Mouse (Mus musculus) limb, embryonic 12.5 days (tissue): ENCODE results near the gene Slitrk6. TPM values are rescaled to one million over a fixed set of nuclear protein-coding genes. Genes with fewer than 3 reads are reported as not detected.
A peak's percentile ranks its signal among the peaks of the same experiment; 100 is the strongest.

Experiments used
- ATAC-seq: fragments of 200-750 bp; cut with Nextera tagmentation; 2 replicates; pipeline ENCODE4 v1.8.0; 2017; ENCODE audit warnings: low read depth, moderate TSS enrichment; ENCODE audit not compliant: insufficient number of reproducible peaks, insufficient read depth, low FRiP score, low TSS enrichment
- H3K27ac ChIP-seq: fragments of 300-500 bp; sonication (generic); 2 replicates; pipeline ENCODE4 v1.5.1; 2016; ENCODE audit warnings: mild to moderate bottlenecking, moderate library complexity
- H3K27me3 ChIP-seq: fragments of 300-500 bp; sonication (generic); 2 replicates; pipeline ENCODE4 v1.6.1; 2016; ENCODE audit warnings: mild to moderate bottlenecking, moderate library complexity
- H3K36me3 ChIP-seq: fragments of 300-500 bp; sonication (generic); 2 replicates; pipeline ENCODE4 v1.6.1; 2016; ENCODE audit warnings: mild to moderate bottlenecking, moderate library complexity
- H3K4me1 ChIP-seq: fragments of 300-500 bp; sonication (generic); replicated peaks from 2 replicates; pipeline ENCODE4 v1.6.1; 2016
- H3K4me2 ChIP-seq: fragments of 300-500 bp; sonication (generic); 2 replicates; pipeline ENCODE4 v1.6.1; 2016; ENCODE audit warnings: mild to moderate bottlenecking, moderate library complexity
- H3K4me3 ChIP-seq: fragments of 300-500 bp; sonication (generic); replicated peaks from 2 replicates; pipeline ENCODE4 v1.5.1; 2016; ENCODE audit warnings: mild to moderate bottlenecking
- H3K9ac ChIP-seq: fragments of 300-500 bp; sonication (generic); replicated peaks from 2 replicates; pipeline ENCODE4 v1.6.1; 2016; ENCODE audit warnings: mild to moderate bottlenecking, moderate library complexity
- H3K9me3 ChIP-seq: fragments of 300-500 bp; sonication (generic); 2 replicates; pipeline ENCODE4 v1.6.1; 2016; ENCODE audit warnings: mild to moderate bottlenecking, moderate library complexity
- WGBS: fragments of 180-500 bp; shearing (Covaris S2); methylation state at CpG from one replicate; pipeline ENCODE4 v1.1.7; 2016; 5-methylcytosine and 5-hydroxymethylcytosine counted together
- polyA plus RNA-seq: library from polyadenylated mRNA; unstranded; fragments of >200 nt; fragmentation: Nextera tagmentation; extraction: Ambion mirVana; gene quantifications from 2 replicates; pipeline ENCODE4 v1.2.1, GENCODE M21; 2016

The Slitrk6 gene
- polyA plus RNA-seq, result 8.9 and 11.3 TPM in 2 replicates

GRCm38 (mm10) chr14:110754484-110755307 is at the start of gene Slitrk6:
Slitrk6 (minus strand) TSS chr14:110755149.
- H3K27ac ChIP-seq, result peak within 1 kb of the TSS; percentile 68; the same call in 1 of the 2 replicates
- no peaks in the 10 kb centered on the region for H3K27me3 ChIP-seq
- H3K4me1 ChIP-seq, result no peaks in the 10 kb centered on the region
- H3K4me2 ChIP-seq, result peak within 1 kb of the TSS; percentile 57
- peak within 1 kb of the TSS; percentile 50 for H3K9ac ChIP-seq
- 15% methylated on average over 11 of the region's 11 CpGs for WGBS
- ATAC-seq, result peak; percentile 80; the same call in 1 of the 2 replicates
- H3K36me3 ChIP-seq, result peaks cover 13% of the 10 kb centered on the region
- no peaks in the 10 kb centered on the region for H3K9me3 ChIP-seq
- H3K4me3 ChIP-seq, result peak within 1 kb of the TSS; percentile 41

GRCm38 (mm10) chr14:110777546-110777945 is 22.6 kb upstream of the Slitrk6 start:
- H3K4me3 ChIP-seq, result no peak overlapping the region
- H3K9ac ChIP-seq, result no peak overlapping the region
- no peak overlapping the region for H3K27ac ChIP-seq
- no peaks in the 10 kb centered on the region for H3K27me3 ChIP-seq
- no peaks in the 10 kb centered on the region for H3K9me3 ChIP-seq
- no peaks in the 10 kb centered on the region for H3K4me1 ChIP-seq
- H3K36me3 ChIP-seq, result no peaks in the 10 kb centered on the region
- ATAC-seq, result no peak
- no peak overlapping the region for H3K4me2 ChIP-seq

- ATAC-seq, result no peak
- Histone ChIP-seq H3K9me3 (no peaks in the 10 kb centered on the region), H3K4me3 (no peak overlapping the region), H3K9ac (no peak overlapping the region), H3K36me3 (no peaks in the 10 kb centered on the region), H3K27me3 (no peaks in the 10 kb centered on the region), H3K4me1 (no peaks in the 10 kb centered on the region), H3K27ac (no peak overlapping the region), H3K4me2 (no peak overlapping the region)
- WGBS, result 86% methylated on average over 1 of the region's 1 CpGs
These were observed 15.7 kb upstream of the Slitrk6 start for GRCm38 (mm10) chr14:110770694-110771093.

GRCm38 (mm10) chr14:110762588-110763220 is 7.8 kb upstream of the Slitrk6 start:
- ATAC-seq, result no peak
- H3K9me3 ChIP-seq, result no peaks in the 10 kb centered on the region
- H3K9ac ChIP-seq, result no peak overlapping the region
- 19% methylated on average over 7 of the region's 7 CpGs for WGBS
- no peaks in the 10 kb centered on the region for H3K4me1 ChIP-seq
- no peak overlapping the region for H3K4me2 ChIP-seq
- H3K27me3 ChIP-seq, result no peaks in the 10 kb centered on the region
- no peak overlapping the region for H3K27ac ChIP-seq
- no peak overlapping the region for H3K4me3 ChIP-seq
- no peaks in the 10 kb centered on the region for H3K36me3 ChIP-seq

- Histone ChIP-seq H3K4me3 (no peak overlapping the region), H3K27ac (no peak overlapping the region), H3K27me3 (no peaks in the 10 kb centered on the region), H3K4me1 (no peaks in the 10 kb centered on the region), H3K4me2 (no peak overlapping the region), H3K9ac (no peak overlapping the region), H3K36me3 (no peaks in the 10 kb centered on the region), H3K9me3 (no peaks in the 10 kb centered on the region)
- no peak for ATAC-seq
- WGBS, result 63% methylated on average over 1 of the region's 1 CpGs
These were observed 6.0 kb upstream of the Slitrk6 start for GRCm38 (mm10) chr14:110760909-110761308.

GRCm38 (mm10) chr14:110755308-110755650 is 330 bp upstream of the Slitrk6 start:
- H3K27ac ChIP-seq, result no peak overlapping the region
- 34% methylated on average over 4 of the region's 4 CpGs for WGBS
- H3K4me3 ChIP-seq, result peak overlapping the region; percentile 41; the same call in 1 of the 2 replicates
- peak overlapping the region; percentile 57 for H3K4me2 ChIP-seq
- H3K9ac ChIP-seq, result no peak overlapping the region
- H3K4me1 ChIP-seq, result no peaks in the 10 kb centered on the region
- peaks cover 8% of the 10 kb centered on the region for H3K36me3 ChIP-seq
- ATAC-seq, result no peak; the same call in 1 of the 2 replicates
- H3K27me3 ChIP-seq, result no peaks in the 10 kb centered on the region
- H3K9me3 ChIP-seq, result no peaks in the 10 kb centered on the region

- ATAC-seq, result no peak
These were observed 15.1 kb downstream of the Slitrk6 start for GRCm38 (mm10) chr14:110739861-110740260.

GRCm38 (mm10) chr14:110739368-110739767 is 15.6 kb downstream of the Slitrk6 start:
- H3K9me3 ChIP-seq, result no peaks in the 10 kb centered on the region

More at GRCm38 (mm10) chr14:110739861-110740260, 15.1 kb downstream of the Slitrk6 start:
- Histone ChIP-seq H3K4me2 (no peak overlapping the region), H3K9me3 (no peaks in the 10 kb centered on the region), H3K27ac (no peak overlapping the region), H3K4me1 (no peaks in the 10 kb centered on the region), H3K36me3 (no peaks in the 10 kb centered on the region), H3K9ac (no peak overlapping the region), H3K27me3 (no peaks in the 10 kb centered on the region), H3K4me3 (no peak overlapping the region)
- WGBS, result 84% methylated on average over 7 of the region's 7 CpGs

GRCm38 (mm10) chr14:110728344-110728910 is 26.5 kb downstream of the Slitrk6 start:
- H3K9me3 ChIP-seq, result no peaks in the 10 kb centered on the region
- H3K27ac ChIP-seq, result no peak overlapping the region
- ATAC-seq, result no peak
- no peaks in the 10 kb centered on the region for H3K4me1 ChIP-seq
- no peak overlapping the region for H3K9ac ChIP-seq
- H3K4me3 ChIP-seq, result no peak overlapping the region
- H3K36me3 ChIP-seq, result no peaks in the 10 kb centered on the region
- H3K4me2 ChIP-seq, result no peak overlapping the region
- H3K27me3 ChIP-seq, result no peaks in the 10 kb centered on the region
- 13% methylated on average over 4 of the region's 4 CpGs for WGBS

More at GRCm38 (mm10) chr14:110739368-110739767, 15.6 kb downstream of the Slitrk6 start:
- Histone ChIP-seq H3K36me3 (no peaks in the 10 kb centered on the region), H3K27ac (no peak overlapping the region), H3K4me3 (no peak overlapping the region), H3K9ac (no peak overlapping the region), H3K4me2 (no peak overlapping the region), H3K27me3 (no peaks in the 10 kb centered on the region), H3K4me1 (no peaks in the 10 kb centered on the region)
- whole genome bisulfite sequencing, result 91% methylated on average over 1 of the region's 1 CpGs
- ATAC-seq, result no peak

GRCm38 (mm10) chr14:110724026-110724576 is 30.8 kb downstream of the Slitrk6 start:
- Histone ChIP-seq H3K4me3 (no peak overlapping the region), H3K4me1 (no peaks in the 10 kb centered on the region), H3K9ac (no peak overlapping the region), H3K27me3 (no peaks in the 10 kb centered on the region), H3K9me3 (no peaks in the 10 kb centered on the region), H3K36me3 (no peaks in the 10 kb centered on the region), H3K4me2 (no peak overlapping the region), H3K27ac (no peak overlapping the region)
- no peak for ATAC-seq
- WGBS, result 4% methylated on average over 2 of the region's 2 CpGs
